Mouse (Mus musculus) CD8-positive naive resting alpha-beta T cell, adult 2 months (primary cell): Measurements from ENCODE around the gene Arsa.
A peak's percentile ranks its signal among the peaks of the same experiment; 100 is the strongest.

Experiments
- DNase-seq, 2 experiments: peaks; one replicate each; pipeline ENCODE4 v3.0.0; 2022; ENCODE audit warnings: low read depth in 2 of 2, low spot score in 2 of 2

Gene Arsa

DNA sequence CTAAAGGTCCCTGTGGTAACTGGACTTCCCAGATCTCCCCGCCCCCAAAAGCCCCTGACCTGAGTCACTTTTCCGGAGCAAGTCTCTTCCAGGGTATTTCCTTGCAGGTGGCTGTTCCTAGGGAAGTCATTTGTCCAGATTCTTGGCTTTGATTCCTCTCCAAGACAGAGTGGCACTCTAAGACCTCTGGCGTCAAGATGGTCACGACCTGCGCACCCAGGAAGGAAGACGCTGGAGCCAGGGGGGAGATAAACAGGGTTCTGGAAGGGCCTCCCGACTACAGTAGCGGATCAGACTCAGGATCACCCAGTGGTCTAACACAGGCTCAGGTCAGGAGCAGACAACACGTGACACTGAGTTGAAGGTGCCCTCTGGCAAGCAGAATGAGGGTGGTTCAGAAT is at the start of gene Arsa:
Gene Arsa (minus strand): TSS at position 335 of the 401 bp plus-strand sequence.
- DNase-seq, result no peak

- no peak for DNase-seq
Measured at GRCm38 (mm10) chr15:89526776-89527325, 49.6 kb upstream of the Arsa start.

GRCm38 (mm10) chr15:89525896-89526295 is 48.7 kb upstream of the Arsa start:
- DNase-seq, result no peak

GRCm38 (mm10) chr15:89525464-89525863 is 48.2 kb upstream of the Arsa start:
- no peak for DNase-seq

GRCm38 (mm10) chr15:89524611-89525415 is 47.6 kb upstream of the Arsa start:
- no peak for DNase-seq

DNA sequence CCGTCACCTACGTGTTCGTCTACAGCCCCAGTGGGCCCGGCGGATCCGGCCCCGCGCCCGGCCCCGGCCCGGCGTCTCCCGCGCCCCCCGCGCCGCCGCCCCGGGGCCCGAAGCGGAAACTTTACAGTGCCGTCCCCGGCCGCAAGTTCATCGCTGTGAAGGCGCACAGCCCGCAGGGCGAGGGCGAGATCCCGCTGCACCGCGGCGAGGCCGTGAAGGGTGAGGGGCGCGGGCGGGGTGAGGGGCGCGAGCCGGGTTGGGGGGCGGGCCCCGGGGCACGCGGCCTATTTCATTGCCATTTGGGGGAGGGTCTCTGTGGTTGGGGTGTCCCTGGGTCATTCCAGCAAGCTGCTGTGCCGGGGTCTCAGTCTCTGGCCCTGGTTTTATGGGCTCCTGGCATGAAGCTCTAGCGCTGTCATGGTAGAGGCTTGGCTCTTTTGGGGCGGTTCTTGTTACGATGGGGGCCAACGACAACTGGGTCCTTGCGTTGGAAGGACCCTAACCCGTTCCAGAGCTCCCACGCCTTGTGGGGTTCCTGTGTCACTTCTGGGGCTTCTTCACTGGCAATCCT is 46.9 kb upstream of the Arsa start:
- DNase-seq, result no peak

DNA sequence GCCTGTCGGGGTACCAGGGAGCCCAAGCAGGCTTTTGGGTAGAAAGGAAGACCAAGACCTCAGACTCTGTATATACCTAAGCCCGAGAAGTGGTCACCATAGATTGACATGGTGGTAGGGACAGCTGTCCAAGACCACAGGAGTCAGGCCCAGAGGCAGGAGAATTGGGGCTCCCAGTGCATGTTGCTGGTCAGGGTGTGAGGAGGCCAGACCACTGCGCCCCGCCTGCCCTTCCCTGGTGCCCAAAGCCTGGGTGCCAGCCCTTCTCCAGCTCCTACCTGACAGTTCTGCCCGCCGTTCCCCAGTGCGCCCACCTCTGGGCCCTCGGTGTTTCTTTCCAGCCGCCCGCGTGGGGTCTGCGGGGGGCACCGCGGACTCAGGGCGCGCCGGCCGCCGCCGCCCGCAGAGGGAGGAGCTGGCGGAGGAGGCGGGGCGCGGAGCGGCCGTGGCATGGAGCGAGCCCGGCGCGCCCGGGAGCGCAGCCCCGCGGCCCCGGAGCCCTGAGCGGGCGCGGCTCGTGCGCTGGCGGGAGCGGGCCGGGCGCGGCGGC is 46.1 kb upstream of the Arsa start:
- no peak for DNase-seq

- no peak for DNase-seq
Measured at GRCm38 (mm10) chr15:89522566-89523282, 45.5 kb upstream of the Arsa start.

DNA sequence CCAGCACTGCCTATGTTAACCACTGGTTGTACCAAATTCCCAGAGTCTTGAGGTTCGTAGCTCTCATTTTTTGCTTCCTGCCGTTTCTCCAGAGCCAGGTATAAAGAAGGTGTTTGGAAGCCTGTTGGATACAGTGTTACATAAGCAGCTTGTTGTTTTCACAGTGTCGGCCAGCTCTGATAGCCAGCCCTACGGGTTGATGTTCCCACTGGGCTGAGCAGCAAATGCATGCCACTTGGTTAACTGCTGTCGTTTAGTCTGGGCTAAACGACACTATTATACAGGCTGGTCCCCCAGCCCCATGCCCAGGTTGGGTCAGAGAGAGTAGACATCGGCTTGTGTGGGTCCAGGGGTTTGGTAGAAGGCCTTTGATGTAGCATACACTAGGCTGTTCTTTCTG is 44.7 kb upstream of the Arsa start:
- no peak for DNase-seq

DNA sequence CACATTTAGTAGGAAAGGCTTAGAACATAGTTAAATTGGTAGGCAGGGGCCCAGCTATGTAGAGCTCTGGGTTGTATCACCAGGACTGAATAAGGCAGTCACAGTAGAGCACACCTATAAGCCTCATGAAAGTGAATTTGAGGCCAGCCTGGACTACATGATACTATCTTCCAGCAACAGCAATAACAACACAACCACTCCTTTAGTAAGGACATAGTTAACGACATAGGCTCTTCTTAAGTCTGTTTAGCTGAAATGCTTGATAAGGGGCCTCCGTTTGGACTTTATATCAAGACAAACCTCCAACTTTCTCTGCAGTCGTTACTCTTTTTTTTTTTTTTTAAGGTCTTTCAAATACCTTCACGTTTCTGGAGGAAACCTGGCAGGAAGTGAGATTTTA is 35.5 kb upstream of the Arsa start:
- no peak for DNase-seq

GRCm38 (mm10) chr15:89507751-89508150 is 30.5 kb upstream of the Arsa start:
- DNase-seq, result no peak

DNA sequence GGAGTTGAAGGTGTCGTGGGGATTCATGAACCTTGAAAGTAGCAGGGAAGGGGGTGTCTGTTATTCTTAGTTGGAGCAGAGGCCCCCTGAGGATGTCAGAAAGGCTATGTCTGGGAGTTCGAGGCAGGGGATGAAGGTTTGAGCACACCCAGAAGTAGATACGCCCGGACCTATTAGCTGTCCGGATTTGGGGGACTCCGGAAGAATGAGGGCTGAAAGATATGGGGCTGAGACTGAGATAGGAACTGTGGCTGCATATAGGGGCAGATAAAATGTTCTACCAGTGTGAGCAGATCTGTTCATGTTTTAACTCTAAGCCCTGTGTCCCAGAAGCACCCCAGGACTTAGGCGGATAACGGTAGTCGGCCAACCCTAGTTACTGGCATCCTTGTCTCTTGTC is 27.6 kb upstream of the Arsa start:
- no peak for DNase-seq

DNA sequence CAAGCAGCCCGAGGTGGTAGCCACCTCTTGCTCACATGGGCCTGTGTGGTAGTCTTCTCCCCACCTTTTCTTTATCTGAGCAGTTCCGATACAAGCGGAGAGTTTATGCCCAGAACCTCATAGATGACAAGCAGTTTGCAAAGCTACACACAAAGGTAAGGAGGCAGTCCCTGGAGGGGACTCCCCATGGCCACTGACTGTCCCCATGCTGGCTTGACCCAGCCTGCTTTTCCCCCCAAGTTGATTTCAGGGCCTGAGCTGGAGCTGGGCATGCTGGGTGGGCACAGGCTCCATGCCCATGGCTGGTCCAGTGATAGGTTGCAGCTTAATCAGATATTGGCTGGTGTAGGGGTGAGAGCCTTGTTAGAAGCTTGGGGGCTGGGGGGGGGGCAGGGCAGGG is 24.1 kb upstream of the Arsa start:
- DNase-seq, result no peak

GRCm38 (mm10) chr15:89500221-89500791 is 23.1 kb upstream of the Arsa start:
- DNase-seq, result no peak

DNA sequence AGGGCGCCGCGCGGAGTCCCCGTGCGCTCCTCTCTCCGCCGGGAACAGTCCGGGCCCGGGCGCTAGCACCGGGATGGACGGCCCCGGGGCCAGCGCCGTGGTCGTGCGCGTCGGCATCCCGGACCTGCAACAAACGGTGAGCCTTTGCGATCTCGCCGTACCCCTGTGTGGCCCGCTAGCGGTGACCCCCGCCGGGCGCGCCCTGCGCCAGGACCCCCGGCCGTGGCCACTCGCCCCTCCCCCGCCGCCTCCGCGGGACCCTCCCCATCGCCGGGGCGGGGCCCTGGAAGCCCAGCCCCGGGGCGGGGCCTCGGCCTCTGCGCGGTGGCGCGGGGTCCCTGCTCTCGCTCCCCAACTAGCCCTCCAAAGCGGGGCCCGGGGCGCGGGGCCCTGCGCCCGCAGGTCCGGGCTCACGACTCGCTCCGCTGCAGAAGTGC is 22.6 kb upstream of the Arsa start:
- DNase-seq, result no peak

DNA sequence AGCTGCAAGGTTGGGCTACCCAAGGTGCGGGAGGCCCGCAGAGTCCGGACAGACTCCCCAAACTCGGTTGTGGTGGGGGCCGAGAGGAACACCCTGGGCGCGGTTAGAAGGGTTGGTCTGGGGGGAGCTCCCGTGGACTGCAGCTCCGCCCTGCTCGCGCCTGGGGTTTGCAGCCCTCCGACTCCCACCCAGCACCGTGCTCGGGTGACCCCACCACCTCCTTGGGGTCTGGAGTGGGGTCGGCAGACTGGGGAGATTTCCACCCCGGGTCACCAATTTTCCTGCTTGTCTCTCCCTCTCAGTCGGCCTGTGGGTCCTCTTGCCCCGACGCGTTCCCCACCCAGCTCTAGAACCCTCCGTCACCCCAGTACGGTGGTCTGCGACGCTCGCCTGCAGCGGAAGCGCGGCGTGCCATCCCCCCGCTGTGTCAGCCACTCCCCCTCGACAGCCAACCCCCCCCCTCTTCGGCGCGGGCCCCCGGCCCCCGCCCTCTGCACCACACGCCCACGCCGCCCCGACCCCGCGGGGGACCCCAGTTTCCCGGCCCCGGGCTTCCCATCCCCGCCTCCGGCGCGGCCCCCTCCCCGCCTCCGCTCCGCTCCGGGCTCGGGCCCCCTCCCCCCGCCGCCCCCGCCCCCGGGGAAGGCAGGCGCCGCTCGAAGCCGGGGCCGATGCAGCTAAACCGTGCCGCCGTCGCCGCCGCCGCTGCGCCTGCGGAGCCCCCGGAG is 21.9 kb upstream of the Arsa start, which contains the start of gene Shank3:
Gene Shank3 (plus strand): TSS at position 663 of the 728 bp plus-strand sequence.
- DNase-seq, result peak in 1 of 2 experiments; percentile 17

- DNase-seq, result peak; percentile 20 to 47
Measured at GRCm38 (mm10) chr15:89498049-89498960, 21.1 kb upstream of the Arsa start.

- DNase-seq, result no peak
Measured at GRCm38 (mm10) chr15:89497391-89498048, 20.3 kb upstream of the Arsa start.

GRCm38 (mm10) chr15:89496841-89497240 is 19.6 kb upstream of the Arsa start:
- no peak for DNase-seq
